21 mouse cellular contexts compared by ENCODE assay signal in genomic region chr6:53497904-53498536, GRCm38 (mm10).
A peak's percentile ranks its signal among the peaks of the same experiment; 100 is the strongest.
DNase-seq lines count a peak whose midpoint lies in the region; ATAC-seq and TF ChIP-seq lines count a peak whose summit lies in the region.
"Had no signal": no experiment of that assay in that cellular context is flagged by ENCODE, and none has a peak within 500 bp of the region (broad histone marks: within the 10 kb centered on the region; RNA-seq: fewer than 3 reads in every experiment).

No protein-coding gene starts in this region.

- TF ChIP-seq CTCF in kidney, postnatal 0 days (IDR thresholded peaks at IDR 0.05; ENCODE audit: low read depth): no peak

- no peak overlapping the region for H3K4me2 ChIP-seq in kidney, postnatal 0 days (ENCODE audit: low read length)
- H3K4me2 ChIP-seq: neural tube, embryonic 12.5 days had no signal

- H3K27ac ChIP-seq in kidney, postnatal 0 days: no peak overlapping the region
- H3K27ac ChIP-seq: heart, embryonic 10.5 days; neural tube, embryonic 12.5 days had no signal

- no peak for ATAC-seq in kidney, postnatal 0 days (replicated peaks; ENCODE audit: low FRiP score, low read depth)
- ATAC-seq: forebrain, postnatal 0 days; midbrain, embryonic 16.5 days; Patski had no signal

- H3K4me1 ChIP-seq in kidney, postnatal 0 days (replicated peaks; ENCODE audit: insufficient read depth, low read length): no peaks in the 10 kb centered on the region
- H3K4me1 ChIP-seq: neural tube, embryonic 12.5 days had no signal

- H3K9ac ChIP-seq in kidney, postnatal 0 days (ENCODE audit: low read depth, low read length): no peak overlapping the region
- H3K9ac ChIP-seq: forebrain, postnatal 0 days; neural tube, embryonic 12.5 days had no signal

- peak; percentile 41 for DNase-seq in kidney, postnatal 0 days (ENCODE audit: low spot score)
- no peak for DNase-seq in kidney, postnatal 25 days
- DNase-seq in 416B (ENCODE audit: low read depth): peak; percentile 5
- peak; percentile 32 for DNase-seq in CD4-positive, CD25-positive, alpha-beta regulatory T cell, adult 2 months (ENCODE audit: low read depth, low spot score)
- peak; percentile 78 for DNase-seq in induced T-regulatory cell, adult 2 months (ENCODE audit: low read depth)
- DNase-seq in neural tube, embryonic 10.5 days (ENCODE audit: extremely low spot score, low spot score): no peak
- no peak for DNase-seq in layer of hippocampus, postnatal 36 days
- DNase-seq: cerebellum, postnatal 10 days; forebrain, postnatal 0 days; heart, postnatal 36 days; kidney, adult 11 months; kidney, postnatal 4 days; liver; lung, adult 18-20 months; right cerebral cortex, postnatal 25 days; thymus, postnatal 14 days had no signal

- H3K9me3 ChIP-seq in kidney, postnatal 0 days (replicated peaks; ENCODE audit: low read length): no peaks in the 10 kb centered on the region
- H3K9me3 ChIP-seq: heart, embryonic 10.5 days; neural tube, embryonic 12.5 days had no signal

- WGBS in kidney, postnatal 0 days: 80% methylated on average over 10 of the region's 10 CpGs

- no peak overlapping the region for H3K4me3 ChIP-seq in kidney, postnatal 0 days (replicated peaks; ENCODE audit: low read depth, low read length)
- H3K4me3 ChIP-seq: heart, embryonic 10.5 days; megakaryocyte, embryonic 14.5 days; neural tube, embryonic 12.5 days had no signal

- H3K36me3 ChIP-seq in kidney, postnatal 0 days (ENCODE audit: insufficient read depth, low read length): no peaks in the 10 kb centered on the region
- H3K36me3 ChIP-seq: heart, embryonic 10.5 days; neural tube, embryonic 12.5 days had no signal

- no peaks in the 10 kb centered on the region for H3K27me3 ChIP-seq in kidney, postnatal 0 days (ENCODE audit: insufficient read depth, low read length)
- H3K27me3 ChIP-seq: megakaryocyte, embryonic 14.5 days; neural tube, embryonic 12.5 days; Patski had no signal

Comparison
In these comparisons a context has a peak if more than half of its experiments do, and no peak if none do; other contexts are left out.
1. DNase-seq: peak in kidney, postnatal 0 days (single experiment), 416B (single experiment), CD4-positive, CD25-positive, alpha-beta regulatory T cell, adult 2 months (single experiment) and induced T-regulatory cell, adult 2 months (single experiment); none in kidney, postnatal 25 days (0 of 2), neural tube, embryonic 10.5 days (single experiment) and layer of hippocampus, postnatal 36 days (0 of 2).